Mouse (Mus musculus) limb, embryonic 14.5 days (tissue): Measurements from ENCODE around the gene Dennd4b. TPM values are rescaled to one million over a fixed set of nuclear protein-coding genes. Genes with fewer than 3 reads are reported as not detected.

Experiments
- ATAC-seq: fragments of 200-750 bp; cut with Nextera tagmentation; 2 replicates; pipeline ENCODE4 v1.8.0; 2017; ENCODE audit warnings: low read depth, moderate number of reproducible peaks, moderate TSS enrichment; ENCODE audit not compliant: low FRiP score
- DNase-seq: peaks from one replicate; pipeline ENCODE4 v3.0.0-alpha.2; 2015; ENCODE audit warnings: low spot score
- H3K27ac ChIP-seq: fragments of 300-500 bp; sonication (generic); replicated peaks from 2 replicates; pipeline ENCODE4 v1.5.1; 2014; ENCODE audit warnings: low read depth, mild to moderate bottlenecking, low read length, moderate library complexity, mixed read lengths
- H3K27me3 ChIP-seq: fragments of 300-500 bp; sonication (generic); 2 replicates; pipeline ENCODE4 v1.6.1; 2014; ENCODE audit warnings: low read length, mixed read lengths; ENCODE audit not compliant: control insufficient read depth, insufficient read depth
- H3K36me3 ChIP-seq: fragments of 300-500 bp; sonication (generic); 2 replicates; pipeline ENCODE4 v1.6.1; 2014; ENCODE audit warnings: mild to moderate bottlenecking, low read length, moderate library complexity, mixed read lengths; ENCODE audit not compliant: control insufficient read depth, insufficient read depth
- H3K4me1 ChIP-seq: fragments of 300-500 bp; sonication (generic); 2 replicates; pipeline ENCODE4 v1.6.1; 2014; ENCODE audit warnings: antibody characterized with exemption, low read length, mixed read lengths; ENCODE audit not compliant: control insufficient read depth, insufficient read depth
- H3K4me2 ChIP-seq: fragments of 300-500 bp; sonication (generic); replicated peaks from 2 replicates; pipeline ENCODE4 v1.6.1; 2014; ENCODE audit warnings: low read depth, mild to moderate bottlenecking, low read length, moderate library complexity; ENCODE audit not compliant: severe bottlenecking
- H3K4me3 ChIP-seq: fragments of 300-500 bp; sonication (generic); replicated peaks from 2 replicates; pipeline ENCODE4 v1.5.1; 2014; ENCODE audit warnings: low read length
- H3K9ac ChIP-seq: fragments of 300-500 bp; sonication (generic); 2 replicates; pipeline ENCODE4 v1.6.1; 2014; ENCODE audit warnings: mild to moderate bottlenecking, low read depth, low read length, moderate library complexity; ENCODE audit not compliant: severe bottlenecking
- H3K9me3 ChIP-seq: fragments of 300-500 bp; sonication (generic); 2 replicates; pipeline ENCODE4 v1.6.1; 2016; ENCODE audit warnings: low read length; ENCODE audit not compliant: control insufficient read depth
- POLR2A ChIP-seq: fragments of 200-500 bp; IDR thresholded peaks from 2 replicates; pipeline ENCODE4 v1.8.0; 2012; ENCODE audit warnings: inconsistent platforms, mild to moderate bottlenecking, moderate library complexity, borderline replicate concordance; ENCODE audit not compliant: insufficient read depth, insufficient read length; ENCODE audit errors: extremely low read depth
- WGBS: fragments of 180-500 bp; shearing (Covaris S2); extraction: QIAGEN DNeasy Blood & Tissue Kit; methylation state at CpG from one replicate; pipeline ENCODE4 v1.1.7; 2014; 5-methylcytosine and 5-hydroxymethylcytosine counted together
- polyA plus RNA-seq, 2 experiments: library from polyadenylated mRNA; depleted of rRNA in 1 of 2; stranded (reverse) in 1 of 2; unstranded in 1 of 2; fragments of >200 nt; fragmentation: Nextera tagmentation in 1 of 2; extraction: Ambion mirVana in 1 of 2; gene quantifications; 2 replicates each; pipeline versions ENCODE4 v1.2.1 to v1.2.3; 2012 to 2014

Gene Dennd4b
- polyA plus RNA-seq (2012; rRNA removed): 21.3 and 25.7 TPM in 2 replicates
- 3.6 and 6.4 TPM in 2 replicates for polyA plus RNA-seq (2014; fragmentation: Nextera tagmentation; extraction: Ambion mirVana)

DNA sequence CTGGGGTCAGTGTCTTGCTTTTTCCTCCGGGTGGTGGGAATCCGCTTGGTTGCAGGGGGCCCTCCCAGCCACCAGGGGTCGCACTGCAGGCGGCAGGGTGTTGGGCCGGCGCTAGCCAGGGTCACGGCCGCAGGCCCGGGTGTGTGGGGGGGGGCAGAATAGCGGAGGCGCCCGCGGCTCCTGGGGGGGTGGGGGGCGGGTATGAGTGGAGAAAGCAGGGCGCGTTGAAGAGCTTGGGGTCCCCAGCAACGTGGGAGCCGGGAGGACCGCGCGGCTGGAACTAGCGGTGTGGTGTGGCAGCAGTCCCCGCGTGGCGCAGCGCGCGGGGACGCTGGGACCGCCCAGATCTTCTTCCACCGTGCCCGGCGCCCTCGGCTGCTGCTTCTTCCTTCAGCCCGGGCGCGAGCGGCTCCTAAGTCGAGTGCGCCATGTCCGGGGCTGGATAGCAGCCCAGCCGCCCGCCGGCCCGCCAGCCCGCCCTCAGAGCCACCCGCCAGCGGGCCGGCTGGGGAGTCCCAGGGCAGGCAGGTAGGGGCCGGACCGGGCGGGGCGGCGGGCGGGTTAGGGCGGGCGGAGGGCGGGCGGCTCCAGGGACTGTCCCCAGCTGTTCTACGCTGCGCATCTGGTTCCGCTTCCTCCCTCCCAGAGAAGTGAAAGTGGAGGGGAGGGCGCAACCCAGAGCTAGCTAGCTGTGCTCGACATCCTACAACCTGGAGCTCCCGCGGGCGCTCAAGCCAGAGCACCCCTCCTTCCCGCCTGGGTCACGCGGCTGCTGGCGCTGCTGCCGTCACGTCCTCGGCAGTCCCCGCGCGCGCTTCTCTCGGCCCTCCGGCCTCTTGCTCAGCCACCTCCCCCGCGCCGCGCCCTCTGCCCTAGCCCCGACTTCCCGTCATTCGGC is at the start of gene Dennd4b:
Gene Dennd4b, plus strand, starts transcription at position 152 of the 898 bp plus-strand sequence.
- Histone ChIP-seq H3K4me1 (0 out of 2 replicates have a peak, but pooled peaks cover 6% of the 10 kb centered on the region), H3K4me3 (peak within 1 kb of the TSS; percentile 84), H3K36me3 (peaks cover 58% of the 10 kb centered on the region), H3K4me2 (peak within 1 kb of the TSS; percentile 68), H3K27ac (peak within 1 kb of the TSS; percentile 96), H3K9ac (peak within 1 kb of the TSS; percentile 82), H3K27me3 (no peaks in the 10 kb centered on the region), H3K9me3 (no peaks in the 10 kb centered on the region)
- ATAC-seq (peak; percentile 89), DNase-seq (peak; percentile 88)
- WGBS: under 1% methylated on average over 60 of the region's 87 CpGs
- peak; percentile 49; the same call in 1 of the 2 replicates for TF ChIP-seq POLR2A

DNA sequence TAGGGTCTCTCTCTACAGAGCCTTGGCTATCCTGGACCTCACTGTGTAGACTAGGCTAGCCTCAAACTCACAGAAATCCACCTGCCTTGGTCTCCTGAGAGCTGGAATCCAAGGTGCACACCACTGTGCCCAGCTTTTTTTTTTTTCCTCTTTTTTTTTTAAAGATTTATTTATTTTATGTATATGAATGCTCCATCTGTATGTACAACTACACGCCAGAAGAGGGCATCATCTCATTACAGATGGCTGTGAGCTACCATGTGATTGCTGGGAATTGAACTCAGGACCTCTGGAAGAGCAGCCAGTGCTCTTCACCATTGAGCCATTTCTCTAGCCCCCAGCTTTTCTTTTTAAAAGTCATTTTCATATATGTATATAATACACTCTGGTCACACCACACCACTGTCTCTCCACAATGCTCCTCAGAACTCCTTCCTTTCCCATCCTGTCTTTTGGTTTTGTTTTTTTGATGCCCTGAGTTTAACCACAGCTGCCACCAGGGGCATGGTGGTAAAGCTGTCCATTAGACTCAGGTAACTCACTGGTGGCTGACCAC is 49.1 kb upstream of the Dennd4b start:
- 65% methylated on average over 1 of the region's 1 CpGs for WGBS
- no peak for ATAC-seq

DNA sequence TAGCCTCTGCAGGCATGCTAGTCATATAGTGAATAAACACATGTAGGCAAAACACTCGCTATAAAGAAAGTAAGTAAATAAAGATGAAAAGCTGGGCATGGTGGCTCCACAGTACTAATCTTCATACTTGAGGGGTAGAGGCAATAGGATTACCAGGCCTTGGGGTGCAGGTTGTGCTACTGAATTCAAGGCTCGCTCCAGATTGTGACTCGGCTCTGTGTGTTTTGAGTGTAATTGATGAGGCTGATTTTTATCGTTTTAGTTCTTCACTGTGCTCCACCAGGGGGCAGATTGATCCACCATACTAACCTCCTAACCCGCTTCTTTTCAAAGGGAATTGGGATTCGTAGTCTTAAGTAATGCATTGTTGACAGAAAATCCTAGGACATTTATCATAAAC is 44.9 kb upstream of the Dennd4b start:
- peak overlapping the region; percentile 65 for H3K9ac ChIP-seq
- peaks cover 10% of the 10 kb centered on the region for H3K36me3 ChIP-seq
- ATAC-seq (peak; percentile 65; the same call in 1 of the 2 replicates), DNase-seq (peak; percentile 74)
- peak overlapping the region; percentile 76 for H3K27ac ChIP-seq
- H3K4me1 ChIP-seq: peaks cover 11% of the 10 kb centered on the region
- peak overlapping the region; percentile 66 for H3K4me2 ChIP-seq
- no peak for TF ChIP-seq POLR2A
- WGBS: 20% methylated on average over 6 of the region's 6 CpGs
- peak overlapping the region; percentile 45 for H3K4me3 ChIP-seq
- H3K27me3 ChIP-seq: no peaks in the 10 kb centered on the region
- H3K9me3 ChIP-seq: no peaks in the 10 kb centered on the region

More for the DNA sequence above, 49.1 kb upstream of the Dennd4b start:
- H3K9ac ChIP-seq: no peak overlapping the region
- no peaks in the 10 kb centered on the region for H3K27me3 ChIP-seq
- no peak overlapping the region for H3K4me2 ChIP-seq
- no peak for DNase-seq
- no peak overlapping the region for H3K4me3 ChIP-seq
- H3K4me1 ChIP-seq: peaks cover 19% of the 10 kb centered on the region
- no peaks in the 10 kb centered on the region for H3K9me3 ChIP-seq
- H3K27ac ChIP-seq: no peak overlapping the region
- TF ChIP-seq POLR2A: no peak
- H3K36me3 ChIP-seq: peaks cover 18% of the 10 kb centered on the region

DNA sequence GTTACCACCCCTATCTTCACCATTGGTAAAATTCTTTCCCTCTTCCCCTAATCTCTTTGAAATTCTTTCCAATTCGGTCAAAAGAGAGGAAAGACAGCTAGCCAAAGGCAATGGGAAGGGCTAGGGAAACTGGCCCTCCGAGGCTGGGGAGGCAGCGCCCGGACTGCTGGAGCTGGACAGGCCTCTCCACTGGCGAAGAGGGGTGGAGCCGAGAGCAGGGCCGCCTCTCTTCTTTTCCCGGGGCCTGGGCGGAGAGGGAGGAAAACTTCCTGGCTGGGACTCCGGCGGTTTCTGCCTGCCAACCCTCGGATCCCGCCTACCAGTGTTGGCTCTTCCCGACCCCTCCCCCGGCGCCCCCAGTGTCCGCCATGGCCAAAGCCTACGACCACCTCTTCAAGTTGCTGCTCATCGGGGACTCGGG is 44.4 kb upstream of the Dennd4b start:
- peak overlapping the region; percentile 76 for H3K27ac ChIP-seq
- H3K4me2 ChIP-seq: peak overlapping the region; percentile 66
- ATAC-seq (peak; percentile 88), DNase-seq (peak; percentile 82)
- no peaks in the 10 kb centered on the region for H3K9me3 ChIP-seq
- TF ChIP-seq POLR2A: 0 out of 2 replicates have a peak, but pooled peaks have one; percentile 62
- H3K36me3 ChIP-seq: peaks cover 10% of the 10 kb centered on the region
- WGBS: under 1% methylated on average over 12 of the region's 20 CpGs
- peaks cover 11% of the 10 kb centered on the region for H3K4me1 ChIP-seq
- H3K27me3 ChIP-seq: no peaks in the 10 kb centered on the region
- H3K9ac ChIP-seq: peak overlapping the region; percentile 65
- H3K4me3 ChIP-seq: peak overlapping the region; percentile 45

DNA sequence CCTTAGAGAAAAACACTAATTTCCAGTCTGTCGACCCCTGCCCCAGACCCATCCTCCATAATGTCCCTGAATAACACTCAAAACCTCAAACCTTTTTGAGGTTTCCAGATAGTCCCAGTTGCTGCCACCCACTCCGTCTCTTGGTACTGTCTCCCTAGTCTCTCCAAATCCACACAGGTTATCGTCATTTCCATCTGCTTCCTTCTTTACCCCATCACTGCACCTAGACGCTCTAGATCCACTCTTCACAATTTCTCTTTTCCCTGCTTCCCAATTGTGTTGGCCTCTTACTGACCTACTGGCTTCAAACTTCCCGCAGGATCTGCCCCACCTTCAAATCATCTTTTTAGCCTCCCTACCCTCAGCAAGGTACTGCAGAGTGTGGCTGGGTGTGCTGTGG is 43.9 kb upstream of the Dennd4b start:
- peaks cover 11% of the 10 kb centered on the region for H3K4me1 ChIP-seq

More for the DNA sequence above, 43.9 kb upstream of the Dennd4b start:
- Histone ChIP-seq H3K27ac (0 out of 2 replicates have a peak overlapping the region, but pooled peaks have one; percentile 26), H3K27me3 (no peaks in the 10 kb centered on the region), H3K4me3 (peak overlapping the region; percentile 45), H3K4me2 (peak overlapping the region; percentile 66), H3K9ac (peak overlapping the region; percentile 65), H3K36me3 (peaks cover 10% of the 10 kb centered on the region), H3K9me3 (no peaks in the 10 kb centered on the region)
- DNase-seq (no peak), ATAC-seq (no peak)
- WGBS: 26% methylated on average over 5 of the region's 5 CpGs
- no peak for TF ChIP-seq POLR2A
